12 mouse cellular contexts compared by ENCODE assay signal in genomic region chr2:172875201-172875600, GRCm38 (mm10).
"Had no signal": no experiment of that assay in that cellular context is flagged by ENCODE, and none has a peak within 500 bp of the region (broad histone marks: within the 10 kb centered on the region; RNA-seq: fewer than 3 reads in every experiment).

No protein-coding gene starts in this region.

- H3K27ac ChIP-seq: left cerebral cortex, adult 2 months; limb, embryonic 10.5 days; liver, embryonic 15.5 days; midbrain, embryonic 13.5 days; stomach, embryonic 15.5 days had no signal

- H3K4me1 ChIP-seq: liver, embryonic 15.5 days; stomach, embryonic 15.5 days had no signal

- H3K4me3 ChIP-seq: left cerebral cortex, adult 2 months; limb, embryonic 10.5 days; liver, embryonic 15.5 days; midbrain, embryonic 13.5 days; stomach, embryonic 15.5 days had no signal

- DNase-seq: lung, adult 2 months; lung, postnatal 36 days; right cerebral cortex, postnatal 14 days; thymus, adult 2 months; thymus, postnatal 25 days had no signal

- H3K4me2 ChIP-seq: liver, embryonic 11.5 days; liver, embryonic 15.5 days; midbrain, embryonic 13.5 days; stomach, embryonic 15.5 days had no signal

- H3K9ac ChIP-seq: liver, embryonic 15.5 days; midbrain, embryonic 13.5 days; stomach, embryonic 15.5 days had no signal

- H3K27me3 ChIP-seq: liver, embryonic 15.5 days; midbrain, embryonic 13.5 days; stomach, embryonic 15.5 days had no signal

- ATAC-seq: lung, postnatal 0 days; midbrain, embryonic 13.5 days had no signal

- H3K36me3 ChIP-seq: liver, embryonic 15.5 days; midbrain, embryonic 13.5 days; stomach, embryonic 15.5 days had no signal

- H3K9me3 ChIP-seq: limb, embryonic 10.5 days; liver, embryonic 15.5 days; midbrain, embryonic 13.5 days; stomach, embryonic 15.5 days had no signal
